Mouse (Mus musculus) CD4-positive helper T cell, adult 2 months (primary cell): ENCODE data around the gene Ddx55.
"Not testable (repeated sequence)": the region's sequence is repeated elsewhere in the genome, so short reads cannot be mapped to it uniquely, and the experiment has no call there.

ENCODE experiments used
- DNase-seq: peaks from one replicate; pipeline ENCODE4 v3.0.0-alpha.2; 2012; ENCODE audit warnings: low read depth, missing footprints, low spot score

The Ddx55 gene

DNA sequence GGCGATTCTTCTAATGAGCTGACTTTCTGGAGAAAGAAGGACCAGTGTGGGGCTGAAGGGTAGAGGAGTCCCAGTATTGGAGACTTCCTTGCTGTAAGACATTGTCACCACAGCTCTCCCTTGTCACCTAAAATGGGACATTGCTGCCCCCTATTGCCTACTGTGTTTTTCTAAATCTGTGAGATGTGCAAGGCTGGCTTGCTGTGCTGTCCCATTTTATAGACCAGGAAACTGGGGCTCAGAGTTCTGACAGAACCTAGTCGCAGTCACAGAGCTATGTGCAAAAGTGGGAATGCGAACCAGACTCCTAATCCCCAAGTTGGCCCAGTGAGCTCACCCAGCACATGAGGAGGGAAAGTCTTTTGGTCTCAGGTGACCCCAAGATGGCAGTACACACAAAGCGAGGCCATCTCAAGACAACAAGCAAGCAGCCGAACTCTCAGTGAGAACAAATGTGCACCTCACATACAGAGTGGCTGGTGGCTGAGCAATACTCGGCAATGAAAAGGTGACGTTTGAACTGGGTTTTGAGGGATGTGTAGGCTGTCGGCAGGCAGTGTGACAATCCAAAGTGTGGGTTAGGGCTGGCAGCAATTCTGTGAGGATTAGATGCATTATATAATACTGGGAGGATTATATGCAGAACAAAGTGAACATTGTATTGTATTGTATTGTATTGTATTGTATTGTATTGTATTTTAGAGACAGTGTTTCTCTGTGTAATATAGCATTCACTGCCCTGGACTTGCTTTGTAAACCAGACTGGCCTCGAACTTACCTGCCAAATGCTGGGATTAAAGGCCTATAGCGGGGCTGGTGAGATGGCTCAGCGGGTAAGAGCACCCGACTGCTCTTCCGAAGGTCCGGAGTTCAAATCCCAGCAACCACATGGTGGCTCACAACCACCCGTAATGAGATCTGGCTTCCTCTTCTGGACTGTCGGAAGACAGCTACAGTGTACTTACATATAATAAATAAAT lies 13.6 kb upstream of the Ddx55 start:
- DNase-seq, result peak; percentile 83

DNA sequence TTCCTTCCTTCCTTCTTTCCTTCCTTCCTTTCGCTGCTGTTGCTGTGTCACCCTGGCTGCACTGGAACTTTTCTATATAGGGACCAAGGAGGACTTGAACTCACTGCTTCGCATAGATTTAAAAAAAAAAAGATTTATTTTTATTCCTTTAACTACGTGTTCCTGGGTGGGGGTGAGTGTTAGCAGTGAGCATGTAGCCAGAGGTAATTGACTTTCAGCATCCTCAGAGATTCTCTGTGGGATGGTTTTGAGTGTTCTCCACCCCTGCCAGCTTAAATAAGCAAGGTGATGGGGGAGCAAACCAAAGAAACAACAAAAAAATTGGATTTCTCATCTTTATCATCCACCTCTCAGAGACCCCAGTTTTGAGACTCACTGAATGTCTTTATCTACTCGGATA lies 12.8 kb upstream of the Ddx55 start:
- no peak for DNase-seq

DNA sequence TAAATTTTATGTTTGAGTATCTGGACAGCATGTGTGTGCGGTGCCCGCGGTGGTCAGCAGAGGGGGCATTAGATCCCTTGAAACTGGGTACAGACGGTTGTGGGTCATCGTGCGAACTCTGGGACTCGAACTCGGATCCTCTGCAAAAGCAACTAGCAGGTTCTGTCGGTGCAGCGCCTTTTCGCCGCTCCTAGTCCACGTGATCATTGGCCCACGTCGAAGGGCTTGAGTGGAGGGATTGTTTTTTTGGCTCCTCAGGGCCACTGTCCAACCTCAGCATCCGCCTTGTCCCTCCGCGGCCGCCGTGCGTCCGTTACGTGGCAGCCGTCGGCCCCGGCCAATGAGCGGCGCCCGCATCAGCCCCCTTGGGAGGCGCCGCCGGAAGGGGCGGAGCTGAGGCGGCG lies 12.3 kb upstream of the Ddx55 start, which contains the start of gene Tmed2:
Gene Tmed2 (plus strand): TSS at position 313 of the 404 bp plus-strand sequence.
- DNase-seq, result peak; percentile 97

DNA sequence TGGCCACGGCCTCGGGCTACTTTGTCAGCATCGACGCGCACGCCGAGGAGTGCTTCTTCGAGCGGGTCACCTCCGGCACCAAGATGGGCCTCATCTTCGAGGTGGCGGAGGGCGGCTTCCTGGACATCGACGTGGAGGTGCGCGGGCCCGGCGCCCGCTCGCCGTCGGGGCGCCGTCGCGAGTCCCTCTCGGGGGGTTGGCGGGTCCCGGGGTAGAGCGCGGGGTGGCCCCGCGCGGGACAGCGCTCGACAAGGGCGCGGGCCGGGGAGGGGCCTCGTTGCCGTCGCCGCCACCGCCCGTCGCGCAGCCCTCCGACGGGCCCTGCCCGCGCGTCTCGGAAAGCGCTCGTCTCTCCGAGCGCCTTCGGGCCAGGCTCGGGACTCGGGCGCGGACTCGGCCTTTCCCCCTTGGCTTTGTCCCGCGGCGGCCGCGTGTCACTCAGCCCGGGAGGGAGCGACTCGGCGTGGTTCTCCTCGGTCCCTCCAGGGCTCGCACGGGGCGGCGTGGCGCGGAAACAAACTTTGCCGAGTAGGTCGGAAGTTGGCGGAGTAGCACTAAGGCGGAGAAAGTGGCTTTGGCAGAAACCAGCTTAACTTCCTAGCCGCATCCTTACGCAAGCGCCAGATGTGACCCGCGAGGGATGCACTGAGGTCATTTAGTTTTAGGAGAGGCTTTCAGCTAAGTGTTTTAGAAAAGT lies 11.6 kb upstream of the Ddx55 start:
- peak; percentile 79 for DNase-seq

DNA sequence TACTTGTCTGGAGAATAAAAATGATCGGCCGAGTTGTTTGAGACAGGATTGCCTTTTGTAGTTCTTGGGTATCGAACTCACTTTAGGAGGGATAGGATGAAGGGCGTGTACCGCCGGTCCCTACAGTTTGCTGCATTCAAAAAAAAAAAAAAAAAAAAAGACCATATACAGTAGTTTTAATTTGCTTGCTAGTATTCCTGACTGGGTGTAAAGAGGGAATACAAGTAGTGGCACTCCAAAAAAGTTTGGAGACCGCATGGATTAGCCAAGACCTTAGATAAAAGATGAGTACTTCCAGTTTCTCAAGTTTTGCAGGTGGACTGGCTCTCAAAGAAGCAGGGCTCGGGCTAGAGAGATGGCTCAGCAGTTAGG lies 11.1 kb upstream of the Ddx55 start:
- DNase-seq, result no peak

DNA sequence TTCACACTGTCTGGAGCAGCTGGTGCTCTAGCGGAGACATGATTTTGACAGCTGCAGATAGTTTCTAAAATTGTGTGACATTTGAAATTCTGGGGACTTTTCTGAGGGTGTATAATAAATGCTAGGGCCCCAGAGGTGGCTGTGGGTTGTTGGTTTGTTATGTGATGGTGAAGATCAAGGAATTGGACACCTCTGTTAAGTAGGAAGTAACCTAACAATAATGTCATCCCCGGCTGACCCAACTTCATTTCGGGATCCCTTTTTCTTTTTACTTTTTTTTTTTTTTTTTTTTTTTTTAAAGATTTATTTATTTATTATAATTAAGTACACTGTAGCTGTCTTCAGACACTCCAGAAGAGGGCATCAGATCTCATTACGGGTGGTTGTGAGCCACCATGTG lies 1.9 kb upstream of the Ddx55 start:
- not testable (repeated sequence) for DNase-seq

DNA sequence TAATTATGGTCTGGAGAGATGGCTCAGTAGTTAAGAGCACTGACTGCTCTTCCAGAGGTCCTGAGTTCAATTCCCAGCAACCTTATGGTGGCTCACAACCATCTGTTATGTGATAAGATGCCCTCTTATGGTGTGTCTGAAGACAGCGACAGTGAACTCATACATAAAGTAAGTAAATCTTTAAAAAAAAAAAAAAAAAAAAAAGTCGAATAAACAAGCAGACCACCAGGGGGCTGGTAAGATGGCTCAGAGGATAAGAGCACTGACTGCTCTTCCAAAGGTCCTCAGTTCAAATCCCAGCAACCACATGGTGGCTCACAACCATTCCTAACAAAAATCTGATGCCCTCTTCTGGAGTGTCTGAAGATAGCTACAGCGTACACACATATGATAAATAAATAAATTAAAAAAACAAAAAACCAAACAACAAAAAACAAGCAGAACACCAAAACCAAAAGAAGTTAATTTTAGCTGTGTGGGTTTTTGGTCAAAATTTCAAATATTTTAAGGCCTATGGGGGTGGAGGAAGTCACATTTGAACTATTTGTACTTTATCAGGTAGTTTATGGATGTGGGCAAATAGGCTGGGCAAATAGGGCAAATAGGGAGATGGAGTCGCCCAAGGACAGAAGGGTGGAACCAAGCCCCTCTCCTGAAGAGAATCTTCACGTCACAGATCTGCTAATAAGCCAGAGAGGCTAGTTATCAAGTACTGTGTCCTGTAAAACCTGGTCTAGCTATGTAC lies 1.1 kb upstream of the Ddx55 start:
- peak; percentile 40 for DNase-seq

DNA sequence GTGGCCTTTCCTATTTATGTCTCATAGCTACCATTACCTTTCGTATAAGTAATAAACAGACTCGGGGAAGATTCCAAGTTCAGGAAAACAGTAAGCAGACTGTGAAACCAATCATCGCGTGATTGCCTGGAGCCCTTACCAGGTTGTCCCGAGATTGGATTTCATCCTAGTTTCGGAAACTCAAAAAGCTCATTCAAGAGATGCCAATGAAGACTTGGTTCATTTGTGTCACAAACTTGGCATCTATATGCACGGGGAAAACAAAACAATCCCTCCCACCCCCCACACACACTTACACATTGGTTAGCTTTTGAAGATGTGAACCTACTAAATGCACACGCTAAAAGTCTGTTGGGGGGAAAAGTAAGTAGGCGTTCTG lies 581 bp upstream of the Ddx55 start:
- no peak for DNase-seq

DNA sequence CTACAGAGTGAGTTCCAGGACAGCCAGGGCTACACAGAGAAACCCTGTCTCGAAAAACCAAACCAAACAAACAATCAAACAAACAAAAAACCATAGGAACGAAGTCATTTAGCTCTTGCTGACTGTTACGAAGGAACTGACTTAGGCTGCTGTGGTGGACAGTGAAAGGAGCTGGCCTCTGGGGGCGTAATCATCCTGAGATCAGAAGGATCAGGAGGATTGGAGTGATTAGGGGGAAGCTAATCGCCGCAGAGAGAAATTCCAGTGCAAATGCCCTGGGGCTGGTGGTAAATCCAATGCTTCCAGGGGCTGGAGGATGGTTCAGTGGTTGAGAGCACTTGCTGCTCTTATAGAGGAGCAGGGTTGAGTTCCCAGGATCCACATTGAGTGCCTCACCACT lies 943 bp downstream of the Ddx55 start:
- DNase-seq, result no peak

DNA sequence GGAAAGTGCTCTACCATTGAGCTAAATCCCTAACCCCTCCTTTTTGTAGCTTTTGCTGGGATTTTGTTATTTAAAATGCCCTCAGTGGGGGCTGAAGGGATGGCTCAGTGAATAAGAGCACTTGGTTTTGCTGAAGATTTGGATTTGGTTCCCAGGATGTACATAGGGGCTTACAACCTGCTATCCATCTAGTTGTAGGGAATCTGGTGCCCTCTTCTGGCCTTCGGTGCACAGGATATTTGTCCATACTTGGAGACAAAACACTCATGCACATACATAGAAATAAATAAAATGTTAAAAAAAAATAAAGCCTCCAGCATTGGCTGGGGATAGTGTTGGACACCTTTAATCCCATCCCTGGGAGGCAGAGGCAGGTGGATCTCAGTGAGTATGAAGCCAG lies 2.5 kb downstream of the Ddx55 start:
- DNase-seq, result no peak

DNA sequence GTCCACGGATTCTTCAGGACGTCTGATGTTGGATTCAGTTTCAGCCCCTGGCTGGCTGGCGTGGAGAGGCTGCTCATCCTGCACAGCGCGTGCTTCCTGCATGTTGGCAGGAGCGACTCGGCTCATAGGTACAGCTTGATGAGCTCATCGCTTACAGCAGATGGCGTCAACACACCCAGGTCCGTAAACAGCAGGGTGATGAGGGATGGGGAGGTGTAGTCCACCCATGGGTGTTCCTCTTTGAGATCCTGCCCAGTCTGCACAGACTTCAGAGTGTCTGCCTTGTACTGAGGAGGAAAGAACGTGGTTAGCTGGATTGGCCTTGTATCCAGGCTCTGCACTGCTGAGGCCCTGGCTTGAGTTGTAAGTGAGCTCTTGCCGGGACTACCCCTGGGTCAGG lies 18.4 kb downstream of the Ddx55 start:
- no peak for DNase-seq

DNA sequence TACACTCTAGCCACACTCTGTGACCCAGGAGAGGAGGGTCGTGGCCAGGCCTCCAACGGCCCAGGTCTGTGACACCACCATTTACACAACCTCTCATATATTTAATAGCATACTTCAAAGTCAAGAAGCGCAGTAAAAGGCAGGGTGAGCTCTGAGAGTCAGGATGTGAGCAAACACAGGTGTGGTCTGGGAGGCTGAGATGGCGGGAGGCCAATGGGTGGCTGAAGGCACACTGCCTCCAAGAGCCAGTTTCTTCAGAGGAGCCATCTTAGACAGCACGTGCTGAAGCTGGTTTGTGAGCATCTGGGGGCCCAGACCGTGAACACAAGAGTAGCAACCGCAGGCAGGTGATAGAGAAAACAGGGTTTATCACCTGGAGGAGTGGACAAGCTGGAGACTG lies 22.8 kb downstream of the Ddx55 start:
- DNase-seq, result no peak

DNA sequence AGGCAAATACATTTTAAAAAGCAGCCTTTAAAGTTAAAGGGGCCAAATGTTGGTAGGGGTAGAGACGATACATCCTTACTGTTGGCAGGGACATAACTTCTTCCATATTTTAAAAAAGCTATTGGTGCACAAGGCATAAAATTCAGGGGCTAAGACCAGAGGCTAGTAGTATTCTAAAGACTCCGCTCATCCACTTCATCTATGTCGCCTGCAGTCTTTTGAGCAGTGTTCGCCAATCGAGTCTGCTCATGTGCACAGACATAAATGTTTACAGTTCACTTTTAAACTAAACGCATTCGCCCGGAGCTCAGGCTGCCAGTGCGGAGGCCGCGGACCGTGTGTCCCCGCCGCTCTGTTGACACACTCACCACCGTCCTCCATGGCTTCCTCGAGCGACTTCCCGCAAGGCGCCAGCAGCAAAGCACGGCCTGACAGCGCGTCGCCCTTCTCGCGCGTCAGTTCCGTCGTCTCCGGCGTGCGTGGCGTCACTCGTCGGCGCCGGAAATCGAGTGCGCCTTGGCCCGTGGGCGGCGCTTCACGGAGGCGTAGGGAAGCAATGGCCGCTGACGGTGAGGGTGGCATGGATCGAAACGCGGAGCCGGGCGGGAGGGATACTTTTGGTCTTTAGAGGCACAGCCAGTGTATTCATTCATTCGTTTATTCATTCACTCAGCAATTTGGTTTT lies 26.1 kb downstream of the Ddx55 start, which contains the start of the genes Eif2b1 and Gtf2h3:
Gene Eif2b1 (minus strand): TSS at position 499 of the 685 bp plus-strand sequence.
Gene Gtf2h3 (plus strand): TSS at position 508 of the 685 bp plus-strand sequence.
- peak; percentile 97 for DNase-seq

DNA sequence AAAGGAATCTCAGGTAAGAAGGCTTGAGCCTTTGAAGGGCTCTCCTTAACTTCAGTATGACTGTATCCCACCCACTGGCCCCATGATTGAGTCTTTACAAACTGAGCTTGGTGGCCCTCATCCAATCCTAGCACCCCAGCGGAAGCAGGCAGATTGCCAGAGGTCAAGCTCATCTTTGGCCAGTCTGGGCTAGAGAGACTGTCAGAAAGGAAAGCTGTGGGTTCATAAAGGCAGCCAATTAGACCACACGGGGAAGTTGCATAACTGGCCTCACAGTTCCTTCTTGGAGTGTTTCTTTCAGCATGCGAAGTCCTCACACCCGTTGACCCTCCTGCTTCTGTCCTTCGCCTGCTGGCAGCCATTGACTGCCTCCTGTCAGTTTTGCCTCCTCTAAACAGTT lies 29.9 kb downstream of the Ddx55 start:
- no peak for DNase-seq

DNA sequence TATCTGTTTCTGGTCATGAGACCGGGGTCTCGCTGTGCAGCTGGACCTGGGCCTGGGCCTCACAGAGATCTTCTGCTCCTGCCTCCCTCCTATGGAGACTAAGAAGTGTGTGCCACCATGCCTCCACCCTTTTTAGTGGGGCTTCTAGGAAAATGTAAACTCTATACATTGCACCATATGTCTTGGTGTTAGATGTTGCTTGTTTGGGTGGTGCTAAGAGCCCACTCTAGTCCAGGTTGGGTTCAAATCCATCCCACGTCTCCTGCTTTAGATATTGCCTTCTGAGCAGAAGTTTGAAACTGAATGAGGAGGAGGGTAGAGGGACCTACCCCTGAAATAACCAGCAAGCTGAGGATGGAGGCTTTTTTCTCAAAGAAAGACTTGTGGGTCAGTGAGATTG lies 40.1 kb downstream of the Ddx55 start:
- no peak for DNase-seq

DNA sequence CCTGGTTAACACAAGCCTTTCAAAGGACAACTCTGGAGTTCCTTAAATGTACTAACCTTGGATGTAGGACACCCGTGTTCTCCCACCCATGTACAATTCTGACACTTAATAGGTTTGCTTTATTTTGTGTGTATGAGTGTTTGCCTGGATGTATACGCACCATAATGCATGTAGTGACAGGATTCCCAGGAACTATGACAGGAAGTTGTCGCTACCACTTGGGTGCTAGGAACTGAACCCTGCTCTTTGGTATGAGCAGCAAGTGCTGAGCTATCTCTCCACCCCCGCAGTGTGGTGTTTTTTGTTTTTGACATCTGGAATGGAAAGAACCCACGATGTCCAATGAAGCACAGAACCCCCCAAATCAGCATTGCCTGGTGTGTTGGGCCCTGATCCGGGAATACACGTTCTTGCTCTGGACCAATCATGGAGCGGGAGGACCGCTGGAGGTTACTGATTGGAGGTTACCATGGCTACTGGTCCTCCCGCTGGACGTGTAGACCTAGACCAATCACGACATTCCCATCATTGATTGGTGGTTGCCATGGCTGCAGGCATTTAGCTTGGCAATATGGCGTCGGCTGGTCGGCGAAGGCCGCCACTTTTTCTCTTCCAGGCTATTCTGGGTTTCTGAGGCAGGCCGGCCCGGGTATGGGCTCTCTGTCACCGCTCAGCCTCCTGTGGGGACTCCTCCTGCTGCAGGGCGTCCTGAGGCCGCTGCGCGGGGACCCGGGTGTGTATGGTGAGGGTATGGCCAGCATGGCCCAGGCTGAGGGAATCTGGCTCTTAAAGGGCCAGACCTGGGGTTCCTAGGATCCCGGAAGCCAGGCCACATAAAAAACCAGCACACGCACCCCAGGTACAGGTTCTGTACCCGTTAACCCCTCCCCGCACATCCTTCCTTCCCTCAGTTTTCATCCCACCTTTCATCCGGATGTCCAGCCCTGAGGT lies 45.8 kb downstream of the Ddx55 start:
- DNase-seq, result peak; percentile 84

DNA sequence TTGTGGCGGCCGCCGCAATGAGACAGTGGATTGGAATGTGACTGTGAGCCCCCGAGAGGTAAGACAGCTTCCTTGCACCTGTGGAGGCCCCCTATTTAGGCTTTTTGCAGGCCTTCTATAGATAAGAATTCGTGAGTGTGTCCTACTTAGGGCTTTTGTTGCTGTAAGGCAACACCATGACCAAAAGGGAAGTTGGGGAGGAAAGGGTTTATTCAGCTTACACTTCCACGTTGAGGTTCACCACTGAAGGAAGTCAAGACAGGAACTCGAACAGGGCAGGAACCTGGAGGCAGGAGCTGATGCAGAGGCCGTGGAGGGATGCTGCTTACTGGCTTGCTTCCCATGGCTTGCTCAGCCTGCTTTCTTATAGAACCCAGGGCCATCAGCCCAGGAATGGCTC lies 47.1 kb downstream of the Ddx55 start:
- not testable (repeated sequence) for DNase-seq

DNA sequence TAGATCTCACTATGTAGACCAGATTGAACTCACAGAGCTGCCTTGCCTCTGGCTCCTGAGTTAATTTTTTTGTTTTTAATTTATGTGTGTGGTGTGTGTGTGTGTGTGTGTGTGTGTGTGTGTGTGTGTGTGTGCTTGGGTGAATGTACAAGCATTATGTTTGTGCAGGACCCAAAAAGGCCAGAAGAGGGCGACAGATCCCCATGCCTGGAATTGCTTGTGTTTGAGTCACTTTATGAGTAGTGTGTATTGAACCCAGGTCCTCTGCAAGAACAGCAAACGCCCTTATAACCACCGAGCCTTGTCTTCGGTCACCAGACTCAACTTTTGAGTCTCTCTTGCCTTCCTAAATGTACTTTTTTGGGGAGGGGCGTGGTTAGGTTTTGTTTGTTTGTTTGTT lies 49.7 kb downstream of the Ddx55 start:
- DNase-seq, result peak; percentile 69

DNA sequence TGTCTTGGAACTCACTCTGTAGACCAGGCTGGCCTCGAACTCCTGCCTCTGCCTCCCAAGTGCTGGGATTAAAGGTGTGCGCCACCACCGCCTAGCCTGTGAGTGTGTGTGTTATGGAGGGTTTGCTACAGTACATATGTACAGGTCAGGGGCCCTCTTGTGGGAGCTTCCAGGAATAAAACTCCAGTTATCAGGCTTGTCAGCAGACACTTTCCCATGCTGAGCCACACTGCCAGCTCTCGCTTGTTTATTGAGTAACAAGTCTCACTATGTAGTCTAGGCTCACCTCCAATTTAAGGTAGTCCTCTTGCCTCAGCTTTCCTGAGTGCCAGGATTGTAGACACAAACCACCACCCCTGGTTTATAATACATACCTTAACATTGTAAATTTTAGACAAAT lies 51.6 kb downstream of the Ddx55 start:
- DNase-seq, result no peak

DNA sequence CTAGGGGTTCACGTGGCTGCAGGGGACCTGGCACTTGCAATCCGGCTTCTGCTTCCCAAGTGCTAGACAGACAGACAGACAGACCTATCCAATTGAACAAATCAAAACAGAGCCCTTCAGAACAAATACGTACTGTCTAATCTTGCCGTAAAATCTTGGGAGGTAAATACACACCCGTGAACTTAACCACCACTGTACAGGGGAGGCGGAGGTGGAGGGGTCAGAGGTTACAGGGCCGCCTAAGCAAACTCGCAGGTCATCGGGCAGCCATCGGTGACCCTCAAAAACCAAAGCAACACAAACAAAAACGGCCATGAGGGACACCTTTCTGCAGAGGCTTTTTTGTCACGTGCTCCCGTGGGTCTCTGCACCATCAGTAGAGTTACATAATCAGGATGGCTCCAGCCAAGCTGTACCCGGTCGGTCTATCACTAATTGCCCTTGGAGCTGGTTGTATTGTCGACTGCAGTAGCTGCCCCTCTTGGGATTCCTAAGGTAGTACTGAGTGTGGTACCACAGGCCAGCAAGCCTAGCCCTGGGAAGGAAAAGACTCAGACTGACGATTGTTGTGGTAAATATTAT lies 52.5 kb downstream of the Ddx55 start:
- DNase-seq, result no peak
